Mouse (Mus musculus): ENCODE data around the gene Ndc1. TPM values are rescaled to one million over a fixed set of nuclear protein-coding genes. Genes with fewer than 3 reads are reported as not detected.
"Not testable (repeated sequence)": the region's sequence is repeated elsewhere in the genome, so short reads cannot be mapped to it uniquely, and the experiment has no call there.

Ndc1 gene
- polyA plus RNA-seq, 1 experiment: 13.2 TPM

DNA sequence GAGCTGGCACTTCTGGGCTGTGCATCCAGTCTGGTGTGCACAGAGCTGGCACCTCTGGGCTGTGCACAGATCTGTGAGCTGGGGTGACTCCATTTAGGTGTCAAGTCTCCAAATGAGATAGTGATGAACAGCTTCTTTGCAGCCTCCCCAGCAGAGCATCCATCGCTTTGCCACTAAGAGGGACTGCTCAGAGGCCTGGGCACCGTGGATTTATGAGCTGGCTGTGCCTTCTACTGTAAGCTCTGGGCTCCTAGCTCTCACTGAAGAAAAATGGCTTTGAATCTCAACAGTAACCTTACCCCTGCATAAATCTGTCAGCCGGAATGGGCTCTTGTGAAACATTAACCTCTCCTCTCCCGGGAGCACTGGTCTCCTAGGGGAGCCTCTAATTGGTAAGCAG lies 13.0 kb upstream of the Ndc1 start:
- H3K27me3 ChIP-seq (ENCODE audit: control insufficient read depth, insufficient read depth, low read length): no peaks in the 10 kb centered on the region
- H3K4me1 ChIP-seq (ENCODE audit: control insufficient read depth, insufficient read depth, low read length): no peaks in the 10 kb centered on the region
- WGBS: 68% methylated on average over 4 of the region's 4 CpGs
- H3K27ac ChIP-seq (ENCODE audit: insufficient read depth, low read length): no peak overlapping the region
- TF ChIP-seq CTCF (IDR thresholded peaks at IDR 0.05; ENCODE audit: borderline replicate concordance, insufficient read depth, low read depth, low read length): no peak
- TF ChIP-seq POLR2A (IDR thresholded peaks at IDR 0.05; ENCODE audit: borderline replicate concordance, insufficient read depth, low read length): no peak
- no peak overlapping the region for H3K4me3 ChIP-seq (replicated peaks; ENCODE audit: insufficient read depth, low read depth, low read length)
- no peak for DNase-seq

GRCm38 (mm10) chr4:107357172-107357571 lies 10.4 kb upstream of the Ndc1 start:
- H3K27me3 ChIP-seq (ENCODE audit: control insufficient read depth, insufficient read depth, low read length); H3K27ac ChIP-seq (ENCODE audit: insufficient read depth, low read length); DNase-seq; H3K4me1 ChIP-seq (ENCODE audit: control insufficient read depth, insufficient read depth, low read length); H3K4me3 ChIP-seq (replicated peaks; ENCODE audit: insufficient read depth, low read depth, low read length): not testable (repeated sequence)
- WGBS: 78% methylated on average over 8 of the region's 8 CpGs

DNA sequence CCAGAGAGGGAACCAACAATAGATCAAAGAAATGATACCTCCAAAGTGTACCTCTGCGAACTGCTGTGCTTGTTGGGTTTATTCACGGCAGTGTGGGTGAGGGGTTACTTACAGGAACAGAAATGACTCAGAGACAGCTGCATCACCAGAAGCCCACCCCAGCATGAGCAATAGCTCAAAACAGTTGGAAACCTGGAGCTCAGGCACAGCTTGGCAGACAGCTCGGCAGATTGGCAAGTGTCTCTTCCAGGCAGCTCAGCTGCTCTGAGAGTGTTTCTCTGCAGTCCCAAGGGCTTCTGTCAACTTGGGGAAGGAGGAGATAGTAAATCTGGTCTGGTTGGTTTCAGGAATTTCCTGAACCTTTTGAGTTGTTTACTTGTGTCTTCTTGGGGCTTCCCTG lies 9.1 kb upstream of the Ndc1 start:
- TF ChIP-seq POLR2A (IDR thresholded peaks at IDR 0.05; ENCODE audit: borderline replicate concordance, insufficient read depth, low read length): no peak
- TF ChIP-seq CTCF (IDR thresholded peaks at IDR 0.05; ENCODE audit: borderline replicate concordance, insufficient read depth, low read depth, low read length): no peak
- 19% methylated on average over 3 of the region's 3 CpGs for WGBS
- Histone ChIP-seq H3K27ac (ENCODE audit: insufficient read depth, low read length) (no peak overlapping the region), H3K4me1 (ENCODE audit: control insufficient read depth, insufficient read depth, low read length) (no peaks in the 10 kb centered on the region), H3K4me3 (replicated peaks; ENCODE audit: insufficient read depth, low read depth, low read length) (no peak overlapping the region), H3K27me3 (ENCODE audit: control insufficient read depth, insufficient read depth, low read length) (no peaks in the 10 kb centered on the region)
- peak in 1 of 2 experiments; percentile 13 for DNase-seq

- no peak overlapping the region for H3K27ac ChIP-seq (ENCODE audit: insufficient read depth, low read length)
- no peak overlapping the region for H3K4me3 ChIP-seq (replicated peaks; ENCODE audit: insufficient read depth, low read depth, low read length)
- DNase-seq: no peak
- H3K27me3 ChIP-seq (ENCODE audit: control insufficient read depth, insufficient read depth, low read length): no peaks in the 10 kb centered on the region
- 91% methylated on average over 7 of the region's 7 CpGs for WGBS
- TF ChIP-seq CTCF (IDR thresholded peaks at IDR 0.05; ENCODE audit: borderline replicate concordance, insufficient read depth, low read depth, low read length) (no peak), POLR2A (IDR thresholded peaks at IDR 0.05; ENCODE audit: borderline replicate concordance, insufficient read depth, low read length) (no peak)
- no peaks in the 10 kb centered on the region for H3K4me1 ChIP-seq (ENCODE audit: control insufficient read depth, insufficient read depth, low read length)
These were observed 7.0 kb upstream of the Ndc1 start for GRCm38 (mm10) chr4:107360457-107361145.

DNA sequence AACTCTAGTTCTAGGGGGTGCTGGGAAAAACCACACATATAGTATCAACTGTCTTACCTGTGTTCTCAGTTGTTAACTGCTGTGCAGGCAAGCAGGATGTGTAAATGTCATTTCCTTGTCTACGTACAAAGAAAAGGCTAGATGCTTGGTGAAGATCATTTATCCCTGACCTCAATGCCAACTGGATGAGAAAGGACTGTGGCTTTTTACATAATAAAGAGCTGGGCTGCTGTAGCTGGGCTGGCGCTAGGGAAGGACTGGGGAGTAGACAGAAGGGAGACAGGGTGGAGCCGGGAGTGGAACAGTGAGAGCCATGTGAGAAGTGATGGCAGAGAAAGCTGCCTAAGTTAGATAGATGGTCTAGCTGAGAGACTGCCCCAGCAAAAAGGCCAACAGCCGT lies 4.8 kb upstream of the Ndc1 start:
- Histone ChIP-seq H3K27ac (ENCODE audit: insufficient read depth, low read length) (no peak overlapping the region), H3K4me1 (ENCODE audit: control insufficient read depth, insufficient read depth, low read length) (no peaks in the 10 kb centered on the region), H3K4me3 (replicated peaks; ENCODE audit: insufficient read depth, low read depth, low read length) (no peak overlapping the region), H3K27me3 (ENCODE audit: control insufficient read depth, insufficient read depth, low read length) (no peaks in the 10 kb centered on the region)
- no peak for DNase-seq
- 58% methylated on average over 4 of the region's 4 CpGs for WGBS
- TF ChIP-seq POLR2A (IDR thresholded peaks at IDR 0.05; ENCODE audit: borderline replicate concordance, insufficient read depth, low read length) (no peak), CTCF (IDR thresholded peaks at IDR 0.05; ENCODE audit: borderline replicate concordance, insufficient read depth, low read depth, low read length) (no peak)

DNA sequence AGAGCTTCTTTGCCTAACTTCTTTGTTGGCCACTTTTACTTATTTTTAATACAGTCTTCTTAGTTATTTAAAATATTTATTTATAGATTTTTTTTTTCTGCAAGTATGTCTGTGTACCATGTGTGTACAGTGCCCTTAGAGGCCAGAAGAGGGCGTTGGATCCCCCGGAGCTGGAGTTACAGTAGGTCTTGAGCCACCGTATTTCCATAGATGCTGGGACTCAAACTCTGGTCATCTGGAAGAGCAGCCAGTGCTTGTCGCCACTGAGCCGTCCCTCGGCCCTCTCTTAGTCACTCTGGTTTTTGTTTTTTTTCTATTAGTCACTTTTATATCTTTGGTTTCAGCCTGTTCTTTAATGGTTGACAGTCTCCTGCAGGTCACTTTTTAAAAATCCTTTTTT lies 4.0 kb upstream of the Ndc1 start:
- DNase-seq: no peak
- WGBS: 77% methylated on average over 6 of the region's 6 CpGs

GRCm38 (mm10) chr4:107364190-107364639 lies 3.4 kb upstream of the Ndc1 start:
- Histone ChIP-seq H3K27me3 (ENCODE audit: control insufficient read depth, insufficient read depth, low read length) (no peaks in the 10 kb centered on the region), H3K27ac (ENCODE audit: insufficient read depth, low read length) (no peak overlapping the region), H3K4me3 (replicated peaks; ENCODE audit: insufficient read depth, low read depth, low read length) (no peak overlapping the region), H3K4me1 (ENCODE audit: control insufficient read depth, insufficient read depth, low read length) (no peaks in the 10 kb centered on the region)
- TF ChIP-seq CTCF (IDR thresholded peaks at IDR 0.05; ENCODE audit: borderline replicate concordance, insufficient read depth, low read depth, low read length): no peak
- 33% methylated on average over 5 of the region's 5 CpGs for WGBS
- DNase-seq: no peak

More for the DNA sequence above, 4.0 kb upstream of the Ndc1 start:
- Histone ChIP-seq H3K4me1 (ENCODE audit: control insufficient read depth, insufficient read depth, low read length) (no peaks in the 10 kb centered on the region), H3K27me3 (ENCODE audit: control insufficient read depth, insufficient read depth, low read length) (no peaks in the 10 kb centered on the region), H3K27ac (ENCODE audit: insufficient read depth, low read length) (no peak overlapping the region), H3K4me3 (replicated peaks; ENCODE audit: insufficient read depth, low read depth, low read length) (no peak overlapping the region)
- TF ChIP-seq POLR2A (IDR thresholded peaks at IDR 0.05; ENCODE audit: borderline replicate concordance, insufficient read depth, low read length) (no peak), CTCF (IDR thresholded peaks at IDR 0.05; ENCODE audit: borderline replicate concordance, insufficient read depth, low read depth, low read length) (no peak)

- H3K27ac ChIP-seq (ENCODE audit: insufficient read depth, low read length); H3K27me3 ChIP-seq (ENCODE audit: control insufficient read depth, insufficient read depth, low read length); H3K4me3 ChIP-seq (replicated peaks; ENCODE audit: insufficient read depth, low read depth, low read length); H3K4me1 ChIP-seq (ENCODE audit: control insufficient read depth, insufficient read depth, low read length); DNase-seq: not testable (repeated sequence)
These were observed 1.2 kb upstream of the Ndc1 start for GRCm38 (mm10) chr4:107366408-107366807.
